Mouse (Mus musculus) midbrain, embryonic 13.5 days (tissue): ENCODE measurements around the gene A630095N17Rik. TPM values are rescaled to one million over a fixed set of nuclear protein-coding genes. Genes with fewer than 3 reads are reported as not detected.
A peak's percentile ranks its signal among the peaks of the same experiment; 100 is the strongest.

Source experiments
- ATAC-seq: fragments of 200-750 bp; cut with Nextera tagmentation; 2 replicates; pipeline ENCODE4 v1.8.0; 2017; ENCODE audit warnings: mild to moderate bottlenecking, moderate TSS enrichment, moderate library complexity
- H3K27ac ChIP-seq: fragments of 300-500 bp; sonication (generic); 2 replicates; pipeline ENCODE4 v1.5.1; 2015; ENCODE audit warnings: inconsistent platforms, mild to moderate bottlenecking, moderate library complexity
- H3K27me3 ChIP-seq: fragments of 300-500 bp; sonication (generic); 2 replicates; pipeline ENCODE4 v1.6.1; 2015; ENCODE audit warnings: mild to moderate bottlenecking, inconsistent platforms
- H3K36me3 ChIP-seq: fragments of 300-500 bp; sonication (generic); 2 replicates; pipeline ENCODE4 v1.6.1; 2015; ENCODE audit warnings: mild to moderate bottlenecking, inconsistent platforms
- H3K4me1 ChIP-seq: fragments of 300-500 bp; sonication (generic); replicated peaks from 2 replicates; pipeline ENCODE4 v1.6.1; 2015; ENCODE audit warnings: inconsistent platforms
- H3K4me2 ChIP-seq: fragments of 300-500 bp; sonication (generic); replicated peaks from 2 replicates; pipeline ENCODE4 v1.6.1; 2015; ENCODE audit warnings: moderate library complexity, mild to moderate bottlenecking, inconsistent platforms
- H3K4me3 ChIP-seq: fragments of 300-500 bp; sonication (generic); replicated peaks from 2 replicates; pipeline ENCODE4 v1.5.1; 2015; ENCODE audit warnings: mild to moderate bottlenecking, inconsistent platforms
- H3K9ac ChIP-seq: fragments of 300-500 bp; sonication (generic); replicated peaks from 2 replicates; pipeline ENCODE4 v1.6.1; 2015; ENCODE audit warnings: mild to moderate bottlenecking, inconsistent platforms
- H3K9me3 ChIP-seq: fragments of 300-500 bp; sonication (generic); 2 replicates; pipeline ENCODE4 v1.6.1; 2016; ENCODE audit warnings: mild to moderate bottlenecking, inconsistent platforms
- WGBS: fragments of 180-500 bp; shearing (Covaris S2); methylation state at CpG from one replicate; pipeline ENCODE4 v1.1.7; 2015; 5-methylcytosine and 5-hydroxymethylcytosine counted together
- polyA plus RNA-seq: library from polyadenylated mRNA; unstranded; fragments of >200 nt; fragmentation: Nextera tagmentation; extraction: Ambion mirVana; gene quantifications from 2 replicates; pipeline ENCODE4 v1.2.1, GENCODE M21; 2015

The A630095N17Rik gene
- polyA plus RNA-seq, 1 experiment from 2014 or later: not detected

GRCm38 (mm10) chr1:75252308-75252707 is 20.4 kb upstream of the A630095N17Rik start:
- peaks cover 28% of the 10 kb centered on the region for H3K4me1 ChIP-seq
- peaks cover 10% of the 10 kb centered on the region for H3K27me3 ChIP-seq
- no peaks in the 10 kb centered on the region for H3K9me3 ChIP-seq
- 73% methylated on average over 13 of the region's 13 CpGs for WGBS
- no peak overlapping the region for H3K4me2 ChIP-seq
- no peak overlapping the region for H3K9ac ChIP-seq
- no peak overlapping the region for H3K27ac ChIP-seq
- no peak overlapping the region for H3K4me3 ChIP-seq
- ATAC-seq: peak; percentile 5; the same call in 1 of the 2 replicates
- no peaks in the 10 kb centered on the region for H3K36me3 ChIP-seq

- no peak overlapping the region for H3K27ac ChIP-seq
Observed at GRCm38 (mm10) chr1:75251112-75251970, 19.4 kb upstream of the A630095N17Rik start.

GRCm38 (mm10) chr1:75250498-75250897 is 18.6 kb upstream of the A630095N17Rik start:
- H3K4me1 ChIP-seq: peaks cover 33% of the 10 kb centered on the region
- H3K4me2 ChIP-seq: no peak overlapping the region
- no peaks in the 10 kb centered on the region for H3K9me3 ChIP-seq
- no peak overlapping the region for H3K9ac ChIP-seq
- H3K36me3 ChIP-seq: no peaks in the 10 kb centered on the region
- ATAC-seq: no peak
- H3K27ac ChIP-seq: no peak overlapping the region
- H3K4me3 ChIP-seq: no peak overlapping the region
- H3K27me3 ChIP-seq: peaks cover 8% of the 10 kb centered on the region; the same call in 1 of the 2 replicates
- 59% methylated on average over 3 of the region's 3 CpGs for WGBS

More at GRCm38 (mm10) chr1:75251112-75251970, 19.4 kb upstream of the A630095N17Rik start:
- H3K36me3 ChIP-seq: no peaks in the 10 kb centered on the region
- H3K27me3 ChIP-seq: peaks cover 8% of the 10 kb centered on the region; the same call in 1 of the 2 replicates
- peak overlapping the region; percentile 18; the same call in 1 of the 2 replicates for H3K4me3 ChIP-seq
- no peaks in the 10 kb centered on the region for H3K9me3 ChIP-seq
- 4% methylated on average over 21 of the region's 22 CpGs for WGBS
- ATAC-seq: peak; percentile 51
- H3K4me2 ChIP-seq: peak overlapping the region; percentile 51
- H3K9ac ChIP-seq: 0 out of 2 replicates have a peak overlapping the region, but pooled peaks have one; percentile 14
- peaks cover 33% of the 10 kb centered on the region for H3K4me1 ChIP-seq

GRCm38 (mm10) chr1:75248041-75248772 is 16.3 kb upstream of the A630095N17Rik start:
- H3K4me1 ChIP-seq: peaks cover 26% of the 10 kb centered on the region
- no peaks in the 10 kb centered on the region for H3K9me3 ChIP-seq
- H3K36me3 ChIP-seq: peaks cover 14% of the 10 kb centered on the region
- no peak overlapping the region for H3K4me2 ChIP-seq
- 0 out of 2 replicates have a peak overlapping the region, but pooled peaks have one; percentile 48 for H3K9ac ChIP-seq
- no peak overlapping the region for H3K27ac ChIP-seq
- WGBS: 56% methylated on average over 9 of the region's 9 CpGs
- H3K27me3 ChIP-seq: peaks cover 7% of the 10 kb centered on the region; the same call in 1 of the 2 replicates
- no peak overlapping the region for H3K4me3 ChIP-seq
- no peak for ATAC-seq

GRCm38 (mm10) chr1:75247071-75247930 is 15.4 kb upstream of the A630095N17Rik start:
- Histone ChIP-seq H3K4me2 (no peak overlapping the region), H3K4me3 (no peak overlapping the region), H3K27me3 (no peaks in the 10 kb centered on the region), H3K9me3 (no peaks in the 10 kb centered on the region), H3K36me3 (peaks cover 17% of the 10 kb centered on the region), H3K4me1 (peaks cover 26% of the 10 kb centered on the region), H3K9ac (0 out of 2 replicates have a peak overlapping the region, but pooled peaks have one; percentile 48), H3K27ac (no peak overlapping the region)
- ATAC-seq: no peak
- WGBS: 85% methylated on average over 16 of the region's 16 CpGs

- 14% methylated on average over 4 of the region's 4 CpGs for WGBS
- H3K9me3 ChIP-seq: no peaks in the 10 kb centered on the region
- H3K36me3 ChIP-seq: peaks cover 31% of the 10 kb centered on the region
- no peaks in the 10 kb centered on the region for H3K27me3 ChIP-seq
- H3K27ac ChIP-seq: no peak overlapping the region
- no peak overlapping the region for H3K9ac ChIP-seq
- H3K4me1 ChIP-seq: peaks cover 15% of the 10 kb centered on the region
- no peak overlapping the region for H3K4me3 ChIP-seq
- peak; percentile 67 for ATAC-seq
- H3K4me2 ChIP-seq: no peak overlapping the region
Observed at GRCm38 (mm10) chr1:75244836-75245235, 12.9 kb upstream of the A630095N17Rik start.

GRCm38 (mm10) chr1:75244175-75244826 is 12.4 kb upstream of the A630095N17Rik start:
- WGBS: 85% methylated on average over 12 of the region's 12 CpGs
- no peaks in the 10 kb centered on the region for H3K27me3 ChIP-seq
- peak overlapping the region; percentile 32; the same call in 1 of the 2 replicates for H3K9ac ChIP-seq
- ATAC-seq: peak; percentile 29; the same call in 1 of the 2 replicates
- peaks cover 36% of the 10 kb centered on the region for H3K36me3 ChIP-seq
- no peak overlapping the region for H3K4me3 ChIP-seq
- peaks cover 15% of the 10 kb centered on the region for H3K4me1 ChIP-seq
- no peaks in the 10 kb centered on the region for H3K9me3 ChIP-seq
- H3K4me2 ChIP-seq: no peak overlapping the region
- H3K27ac ChIP-seq: no peak overlapping the region

- Histone ChIP-seq H3K36me3 (peaks cover 38% of the 10 kb centered on the region), H3K4me3 (no peak overlapping the region), H3K27me3 (no peaks in the 10 kb centered on the region), H3K4me1 (peaks cover 15% of the 10 kb centered on the region), H3K9me3 (no peaks in the 10 kb centered on the region), H3K4me2 (no peak overlapping the region), H3K9ac (no peak overlapping the region), H3K27ac (no peak overlapping the region)
- ATAC-seq: no peak
- WGBS: 89% methylated on average over 13 of the region's 14 CpGs
Observed at GRCm38 (mm10) chr1:75243411-75243810, 11.5 kb upstream of the A630095N17Rik start.

GRCm38 (mm10) chr1:75239591-75239990 is 7.7 kb upstream of the A630095N17Rik start:
- WGBS: 87% methylated on average over 10 of the region's 10 CpGs
- no peak overlapping the region for H3K4me2 ChIP-seq
- no peaks in the 10 kb centered on the region for H3K9me3 ChIP-seq
- no peak overlapping the region for H3K9ac ChIP-seq
- H3K4me3 ChIP-seq: no peak overlapping the region
- peaks cover 17% of the 10 kb centered on the region for H3K4me1 ChIP-seq
- no peak overlapping the region for H3K27ac ChIP-seq
- H3K36me3 ChIP-seq: peaks cover 37% of the 10 kb centered on the region
- H3K27me3 ChIP-seq: no peaks in the 10 kb centered on the region
- ATAC-seq: no peak

GRCm38 (mm10) chr1:75236117-75237050 is 4.5 kb upstream of the A630095N17Rik start, which contains the start of gene Dnajb2:
Dnajb2 (plus strand) TSS chr1:75236406.
- Histone ChIP-seq H3K4me3 (peak within 1 kb of the TSS; percentile 61), H3K9me3 (no peaks in the 10 kb centered on the region), H3K27ac (peak within 1 kb of the TSS; percentile 88), H3K4me2 (peak within 1 kb of the TSS; percentile 88), H3K4me1 (peaks cover 19% of the 10 kb centered on the region), H3K9ac (peak within 1 kb of the TSS; percentile 87), H3K27me3 (peaks cover 3% of the 10 kb centered on the region; the same call in 1 of the 2 replicates), H3K36me3 (peaks cover 19% of the 10 kb centered on the region)
- under 1% methylated on average over 64 of the region's 64 CpGs for WGBS
- peak; percentile 85 for ATAC-seq
